Mouse (Mus musculus) liver, embryonic 16.5 days (tissue): ENCODE results near the gene Cela3b. TPM values are rescaled to one million over a fixed set of nuclear protein-coding genes. Genes with fewer than 3 reads are reported as not detected.

Experiments
- ATAC-seq: fragments of 200-750 bp; cut with Nextera tagmentation; 2 replicates; pipeline ENCODE4 v1.8.0; 2017; ENCODE audit warnings: low read depth, mild to moderate bottlenecking, moderate number of reproducible peaks, moderate library complexity
- H3K27ac ChIP-seq: fragments of 300-500 bp; sonication (generic); 2 replicates; pipeline ENCODE4 v1.5.1; 2014; ENCODE audit warnings: mild to moderate bottlenecking, low read length
- H3K27me3 ChIP-seq: fragments of 300-500 bp; sonication (generic); 2 replicates; pipeline ENCODE4 v1.6.1; 2014; ENCODE audit warnings: low read depth, low read length, mixed read lengths; ENCODE audit not compliant: control insufficient read depth, insufficient read depth
- H3K36me3 ChIP-seq: fragments of 300-500 bp; sonication (generic); 2 replicates; pipeline ENCODE4 v1.6.1; 2014; ENCODE audit warnings: mild to moderate bottlenecking; ENCODE audit not compliant: control insufficient read depth, insufficient read depth
- H3K4me1 ChIP-seq: fragments of 300-500 bp; sonication (generic); 2 replicates; pipeline ENCODE4 v1.6.1; 2014; ENCODE audit warnings: low read depth, low read length, mixed read lengths; ENCODE audit not compliant: control insufficient read depth
- H3K4me2 ChIP-seq: fragments of 300-500 bp; sonication (generic); 2 replicates; pipeline ENCODE4 v1.6.1; 2014; ENCODE audit warnings: low read depth, low read length, mixed read lengths
- H3K4me3 ChIP-seq: fragments of 300-500 bp; sonication (generic); 2 replicates; pipeline ENCODE4 v1.5.1; 2014; ENCODE audit warnings: low read depth, mild to moderate bottlenecking, low read length
- H3K9ac ChIP-seq: fragments of 300-500 bp; sonication (generic); 2 replicates; pipeline ENCODE4 v1.6.1; 2014; ENCODE audit warnings: low read depth, low read length
- H3K9me3 ChIP-seq: fragments of 300-500 bp; sonication (generic); replicated peaks from 2 replicates; pipeline ENCODE4 v1.6.1; 2016; ENCODE audit warnings: low read length; ENCODE audit not compliant: control insufficient read depth
- WGBS: fragments of 180-500 bp; shearing (Covaris S2); extraction: QIAGEN DNeasy Blood & Tissue Kit; methylation state at CpG from one replicate; pipeline ENCODE4 v1.1.7; 2014; ENCODE audit not compliant: insufficient replicate concordance; 5-methylcytosine and 5-hydroxymethylcytosine counted together
- polyA plus RNA-seq: library from polyadenylated mRNA; unstranded; fragments of >200 nt; fragmentation: Nextera tagmentation; extraction: Ambion mirVana; gene quantifications from 2 replicates; pipeline ENCODE4 v1.2.1, GENCODE M21; 2015

Gene Cela3b
- polyA plus RNA-seq, 1 experiment from 2014 or later = 6.1 TPM

- H3K36me3 ChIP-seq = no peaks in the 10 kb centered on the region
- H3K9ac ChIP-seq = no peak overlapping the region
- H3K4me3 ChIP-seq = no peak overlapping the region
- 85% methylated on average over 14 of the region's 14 CpGs for WGBS
- no peak overlapping the region for H3K4me2 ChIP-seq
- H3K27me3 ChIP-seq = no peaks in the 10 kb centered on the region
- peaks cover 14% of the 10 kb centered on the region for H3K4me1 ChIP-seq
- no peak for ATAC-seq
- no peaks in the 10 kb centered on the region for H3K9me3 ChIP-seq
- no peak overlapping the region for H3K27ac ChIP-seq
These were observed 24.2 kb upstream of the Cela3b start for GRCm38 (mm10) chr4:137454582-137454981.

DNA sequence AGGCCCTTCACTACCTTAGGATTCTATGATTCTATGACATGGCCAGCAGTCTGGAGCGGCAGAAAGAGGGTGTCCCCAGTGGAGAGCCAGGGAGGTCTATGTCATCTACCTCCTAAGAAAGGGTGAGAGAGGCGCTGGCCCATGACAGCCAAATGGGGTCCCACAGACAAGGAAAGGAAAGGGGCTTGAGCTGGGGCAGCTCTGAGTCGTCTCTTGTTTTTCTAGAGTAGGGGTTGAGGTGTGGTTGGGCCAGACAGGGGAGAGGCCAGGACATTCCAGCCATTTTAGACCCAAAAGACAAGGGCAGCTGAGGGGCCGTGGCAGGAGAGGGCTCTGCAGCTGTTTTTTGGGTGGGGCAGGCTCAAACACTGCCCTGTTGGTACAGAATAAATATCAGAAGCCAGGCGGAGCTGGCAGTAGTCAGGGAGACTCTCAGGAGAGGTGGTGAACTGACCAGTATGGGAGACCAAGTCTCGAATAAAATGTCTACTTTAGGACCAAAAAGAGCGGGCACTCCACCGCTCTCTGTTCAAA, 23.0 kb upstream of the Cela3b start, which contains the start of gene 1700013G24Rik:
Gene 1700013G24Rik, plus strand, starts transcription at position 51 of the 534 bp plus-strand sequence.
- Histone ChIP-seq H3K4me1 (peaks cover 22% of the 10 kb centered on the region), H3K27me3 (no peaks in the 10 kb centered on the region), H3K4me2 (no peak within 1 kb of the TSS), H3K27ac (no peak within 1 kb of the TSS), H3K9me3 (no peaks in the 10 kb centered on the region), H3K36me3 (no peaks in the 10 kb centered on the region), H3K9ac (no peak within 1 kb of the TSS), H3K4me3 (no peak within 1 kb of the TSS)
- no peak for ATAC-seq
- 71% methylated on average over 8 of the region's 8 CpGs for WGBS

DNA sequence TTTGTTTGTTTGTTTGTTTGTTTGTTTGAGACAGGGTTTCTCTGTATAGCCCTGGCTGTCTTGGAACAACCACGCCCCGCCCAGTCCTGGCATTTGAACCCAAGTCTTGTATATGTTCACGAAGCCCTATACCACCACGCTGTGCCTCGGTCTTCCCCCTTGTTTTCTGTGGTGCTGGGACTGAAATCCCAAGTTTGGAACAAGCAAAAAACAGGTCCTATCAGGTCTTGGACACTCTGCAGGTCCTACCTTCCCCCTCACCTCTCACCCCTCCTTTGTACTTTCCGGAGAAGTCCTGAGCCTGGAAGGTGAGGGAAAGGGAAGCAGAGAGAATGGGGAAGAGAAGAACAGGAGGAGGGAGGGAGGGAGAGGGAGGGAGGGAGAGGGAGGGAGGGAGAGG, 21.9 kb upstream of the Cela3b start:
- Histone ChIP-seq H3K9ac (no peak overlapping the region), H3K27me3 (no peaks in the 10 kb centered on the region), H3K27ac (no peak overlapping the region), H3K9me3 (no peaks in the 10 kb centered on the region), H3K4me1 (peaks cover 31% of the 10 kb centered on the region), H3K36me3 (no peaks in the 10 kb centered on the region), H3K4me3 (no peak overlapping the region), H3K4me2 (no peak overlapping the region)
- ATAC-seq = no peak
- 76% methylated on average over 6 of the region's 6 CpGs for WGBS

- no peak overlapping the region for H3K4me3 ChIP-seq
- H3K9ac ChIP-seq = no peak overlapping the region
- 69% methylated on average over 10 of the region's 10 CpGs for WGBS
- H3K4me1 ChIP-seq = peaks cover 32% of the 10 kb centered on the region
- no peak for ATAC-seq
- H3K4me2 ChIP-seq = no peak overlapping the region
- H3K36me3 ChIP-seq = no peaks in the 10 kb centered on the region
- H3K9me3 ChIP-seq = no peaks in the 10 kb centered on the region
- no peak overlapping the region for H3K27ac ChIP-seq
- H3K27me3 ChIP-seq = no peaks in the 10 kb centered on the region
These were observed 19.4 kb upstream of the Cela3b start for GRCm38 (mm10) chr4:137449715-137450114.

DNA sequence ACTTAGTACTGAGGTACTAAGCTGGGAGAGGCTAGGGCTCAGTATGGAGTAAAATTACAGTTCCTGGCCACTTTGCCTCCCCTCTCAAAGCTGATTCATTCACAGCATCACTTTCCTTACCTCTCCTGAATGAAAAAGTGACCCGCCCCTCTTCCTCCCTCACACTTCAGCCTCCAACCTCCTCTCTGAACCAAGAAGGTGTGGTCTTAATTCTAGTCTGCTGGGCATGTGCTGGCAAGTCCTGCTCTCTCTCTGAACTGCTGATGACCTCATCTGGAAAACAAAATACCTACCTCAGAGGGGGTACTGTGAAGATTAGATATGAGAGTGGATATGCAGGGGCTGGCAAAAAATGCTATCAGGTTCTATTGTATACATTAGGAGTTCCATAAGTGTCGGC, 18.8 kb upstream of the Cela3b start:
- 58% methylated on average over 2 of the region's 2 CpGs for WGBS
- Histone ChIP-seq H3K4me3 (no peak overlapping the region), H3K9me3 (no peaks in the 10 kb centered on the region), H3K27me3 (no peaks in the 10 kb centered on the region), H3K27ac (no peak overlapping the region), H3K4me2 (no peak overlapping the region), H3K9ac (no peak overlapping the region), H3K4me1 (peaks cover 32% of the 10 kb centered on the region), H3K36me3 (no peaks in the 10 kb centered on the region)
- ATAC-seq = no peak

GRCm38 (mm10) chr4:137448641-137449040, 18.3 kb upstream of the Cela3b start:
- H3K9ac ChIP-seq = no peak overlapping the region
- peaks cover 35% of the 10 kb centered on the region for H3K4me1 ChIP-seq
- ATAC-seq = no peak
- H3K27me3 ChIP-seq = no peaks in the 10 kb centered on the region
- no peak overlapping the region for H3K4me2 ChIP-seq
- H3K36me3 ChIP-seq = no peaks in the 10 kb centered on the region
- H3K9me3 ChIP-seq = no peaks in the 10 kb centered on the region
- H3K27ac ChIP-seq = no peak overlapping the region
- 30% methylated on average over 2 of the region's 2 CpGs for WGBS
- H3K4me3 ChIP-seq = no peak overlapping the region

GRCm38 (mm10) chr4:137448197-137448596, 17.9 kb upstream of the Cela3b start:
- Histone ChIP-seq H3K36me3 (no peaks in the 10 kb centered on the region), H3K4me2 (no peak overlapping the region), H3K4me1 (peaks cover 35% of the 10 kb centered on the region), H3K27ac (0 out of 2 replicates have a peak overlapping the region, but pooled peaks have one; percentile 14), H3K4me3 (no peak overlapping the region), H3K9me3 (no peaks in the 10 kb centered on the region), H3K27me3 (no peaks in the 10 kb centered on the region), H3K9ac (no peak overlapping the region)
- 57% methylated on average over 6 of the region's 6 CpGs for WGBS
- ATAC-seq = no peak

- H3K9me3 ChIP-seq = no peaks in the 10 kb centered on the region
- H3K27ac ChIP-seq = peak overlapping the region; percentile 65
- H3K27me3 ChIP-seq = no peaks in the 10 kb centered on the region
- H3K4me3 ChIP-seq = no peak overlapping the region
- peaks cover 35% of the 10 kb centered on the region for H3K4me1 ChIP-seq
- ATAC-seq = peak; percentile 90
- H3K36me3 ChIP-seq = no peaks in the 10 kb centered on the region
- 41% methylated on average over 7 of the region's 7 CpGs for WGBS
- H3K4me2 ChIP-seq = peak overlapping the region; percentile 26; the same call in 1 of the 2 replicates
- H3K9ac ChIP-seq = no peak overlapping the region
These were observed 17.2 kb upstream of the Cela3b start for GRCm38 (mm10) chr4:137447363-137448196.

- Histone ChIP-seq H3K36me3 (no peaks in the 10 kb centered on the region), H3K4me1 (peaks cover 35% of the 10 kb centered on the region), H3K4me3 (no peak overlapping the region), H3K27ac (no peak overlapping the region), H3K27me3 (no peaks in the 10 kb centered on the region), H3K9ac (no peak overlapping the region), H3K9me3 (no peaks in the 10 kb centered on the region), H3K4me2 (no peak overlapping the region)
- 81% methylated on average over 4 of the region's 4 CpGs for WGBS
- no peak for ATAC-seq
These were observed 15.5 kb upstream of the Cela3b start for GRCm38 (mm10) chr4:137445881-137446280.
